Mouse (Mus musculus): ENCODE data around the gene Pop7. TPM values are rescaled to one million over a fixed set of nuclear protein-coding genes. Genes with fewer than 3 reads are reported as not detected.

The Pop7 gene
- polyA plus RNA-seq, 1 experiment from 2014 or later, result 74.7 TPM

DNA sequence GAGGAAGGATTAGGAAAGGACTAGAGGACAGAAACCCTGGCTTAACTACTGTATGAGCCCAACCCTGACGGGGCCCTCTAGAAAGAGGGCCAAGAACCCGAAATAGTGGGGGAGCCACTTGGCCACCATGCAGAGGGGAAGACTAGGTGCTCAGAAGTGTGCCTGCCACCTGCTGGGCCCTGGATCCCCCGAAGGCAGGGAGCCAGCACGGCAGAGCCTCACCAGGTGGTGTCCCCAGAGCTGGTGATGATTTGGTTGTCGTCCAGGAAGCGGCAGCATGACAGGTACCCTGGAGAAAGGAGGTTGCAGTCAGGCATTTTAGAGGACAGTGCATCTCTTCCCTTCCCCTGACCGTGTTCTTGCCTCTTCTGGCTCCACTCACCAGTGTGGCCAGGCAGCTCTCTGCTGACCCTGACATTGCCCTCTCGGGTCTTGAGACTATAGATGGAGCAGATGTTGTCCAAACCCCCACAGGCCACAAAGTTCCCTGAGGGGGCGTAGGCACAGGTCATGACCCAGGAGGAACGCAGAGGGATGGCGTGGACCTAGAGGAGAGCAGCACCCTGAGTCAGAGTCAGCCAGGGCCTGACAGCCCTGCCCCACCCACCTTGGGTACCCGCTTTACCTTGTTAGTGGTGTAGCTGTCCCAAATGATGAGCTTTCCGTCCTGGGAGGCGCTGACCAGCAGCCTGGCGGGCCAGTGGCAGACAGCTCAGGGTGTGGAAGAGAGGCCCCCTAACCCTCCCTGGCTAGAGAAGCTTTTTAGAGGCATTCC, 27.1 kb upstream of the Pop7 start:
- H3K9me3 ChIP-seq (ENCODE audit: control insufficient read depth, low read length), result no peaks in the 10 kb centered on the region
- no peak overlapping the region for H3K4me2 ChIP-seq (ENCODE audit: low read length)
- no peak overlapping the region for H3K27ac ChIP-seq (ENCODE audit: low read length)
- no peak for ATAC-seq
- H3K36me3 ChIP-seq (ENCODE audit: control insufficient read depth, insufficient read depth), result peaks cover 28% of the 10 kb centered on the region
- WGBS, result 75% methylated on average over 15 of the region's 15 CpGs
- H3K4me3 ChIP-seq (replicated peaks; ENCODE audit: low read length), result no peak overlapping the region
- peaks cover 20% of the 10 kb centered on the region for H3K4me1 ChIP-seq (replicated peaks; ENCODE audit: control insufficient read depth, insufficient read depth, low read length)
- no peak overlapping the region for H3K9ac ChIP-seq (replicated peaks; ENCODE audit: low read depth, low read length)
- H3K27me3 ChIP-seq (replicated peaks; ENCODE audit: control insufficient read depth, insufficient read depth, low read length), result no peaks in the 10 kb centered on the region

DNA sequence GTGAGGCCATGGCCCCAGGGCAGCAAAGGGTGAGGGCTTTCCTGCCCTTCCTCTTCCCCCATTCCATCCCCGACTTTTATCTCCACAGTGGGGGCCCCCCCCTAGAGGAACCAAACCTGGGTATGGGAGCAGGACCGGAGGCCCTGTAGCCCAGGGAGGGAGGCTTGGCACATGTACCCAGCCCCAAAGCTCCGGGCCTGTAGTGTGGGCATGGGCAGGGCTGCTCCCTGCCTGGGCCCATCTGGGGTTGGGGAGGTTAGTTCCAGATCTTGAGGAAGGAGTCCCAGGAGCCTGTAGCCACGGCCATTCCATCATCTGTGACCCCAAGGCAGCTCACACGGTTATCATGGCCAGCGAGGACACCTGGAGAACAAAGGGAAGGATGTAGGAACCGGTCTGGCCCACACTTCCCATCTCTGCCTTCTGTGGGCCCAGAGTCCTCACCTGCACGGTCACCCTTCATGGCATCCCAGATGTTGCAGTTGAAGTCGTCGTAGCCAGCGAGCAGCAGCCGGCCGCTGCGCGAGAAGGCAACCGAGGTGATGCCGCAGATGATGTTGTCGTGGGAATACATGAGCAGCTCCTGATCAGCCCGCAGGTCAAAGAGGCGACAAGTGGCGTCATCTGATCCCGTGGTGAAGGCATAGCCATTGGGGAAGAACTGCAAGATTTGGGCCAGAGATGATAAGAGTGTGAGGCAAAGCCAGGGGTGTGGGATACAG, 26.1 kb upstream of the Pop7 start:
- no peaks in the 10 kb centered on the region for H3K27me3 ChIP-seq (replicated peaks; ENCODE audit: control insufficient read depth, insufficient read depth, low read length)
- no peak overlapping the region for H3K4me2 ChIP-seq (ENCODE audit: low read length)
- no peak overlapping the region for H3K9ac ChIP-seq (replicated peaks; ENCODE audit: low read depth, low read length)
- no peak for ATAC-seq
- H3K4me1 ChIP-seq (replicated peaks; ENCODE audit: control insufficient read depth, insufficient read depth, low read length), result peaks cover 20% of the 10 kb centered on the region
- no peak overlapping the region for H3K4me3 ChIP-seq (replicated peaks; ENCODE audit: low read length)
- peaks cover 36% of the 10 kb centered on the region for H3K36me3 ChIP-seq (ENCODE audit: control insufficient read depth, insufficient read depth)
- H3K27ac ChIP-seq (ENCODE audit: low read length), result no peak overlapping the region
- H3K9me3 ChIP-seq (ENCODE audit: control insufficient read depth, low read length), result no peaks in the 10 kb centered on the region
- 83% methylated on average over 22 of the region's 22 CpGs for WGBS

DNA sequence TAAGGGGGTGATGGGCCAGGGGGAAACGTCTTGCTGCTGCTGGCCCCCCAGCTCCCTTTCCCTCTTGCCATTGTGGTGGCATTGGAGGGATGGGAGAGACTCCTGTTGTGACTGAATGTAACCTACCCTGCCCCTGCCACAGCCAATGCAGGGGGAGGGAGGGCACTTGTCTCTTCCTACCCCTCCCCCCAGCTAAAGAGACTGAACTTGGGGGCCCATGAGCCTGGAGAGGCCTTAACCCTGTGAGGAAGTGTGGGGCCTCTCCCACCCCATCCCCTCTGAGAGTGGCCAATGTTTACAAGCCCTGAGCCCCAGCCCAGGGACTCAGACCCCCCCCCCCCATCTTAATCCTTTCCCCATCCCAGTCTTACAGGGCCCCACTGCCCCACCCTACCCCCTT, 25.1 kb upstream of the Pop7 start:
- Histone ChIP-seq H3K9me3 (ENCODE audit: control insufficient read depth, low read length) (no peaks in the 10 kb centered on the region), H3K27ac (ENCODE audit: low read length) (peak overlapping the region; percentile 33; the same call in 1 of the 2 replicates), H3K27me3 (replicated peaks; ENCODE audit: control insufficient read depth, insufficient read depth, low read length) (no peaks in the 10 kb centered on the region), H3K36me3 (ENCODE audit: control insufficient read depth, insufficient read depth) (peaks cover 46% of the 10 kb centered on the region), H3K4me1 (replicated peaks; ENCODE audit: control insufficient read depth, insufficient read depth, low read length) (peaks cover 20% of the 10 kb centered on the region), H3K4me2 (ENCODE audit: low read length) (no peak overlapping the region), H3K9ac (replicated peaks; ENCODE audit: low read depth, low read length) (no peak overlapping the region), H3K4me3 (replicated peaks; ENCODE audit: low read length) (no peak overlapping the region)
- ATAC-seq, result no peak
- WGBS, result 43% methylated on average over 1 of the region's 1 CpGs

DNA sequence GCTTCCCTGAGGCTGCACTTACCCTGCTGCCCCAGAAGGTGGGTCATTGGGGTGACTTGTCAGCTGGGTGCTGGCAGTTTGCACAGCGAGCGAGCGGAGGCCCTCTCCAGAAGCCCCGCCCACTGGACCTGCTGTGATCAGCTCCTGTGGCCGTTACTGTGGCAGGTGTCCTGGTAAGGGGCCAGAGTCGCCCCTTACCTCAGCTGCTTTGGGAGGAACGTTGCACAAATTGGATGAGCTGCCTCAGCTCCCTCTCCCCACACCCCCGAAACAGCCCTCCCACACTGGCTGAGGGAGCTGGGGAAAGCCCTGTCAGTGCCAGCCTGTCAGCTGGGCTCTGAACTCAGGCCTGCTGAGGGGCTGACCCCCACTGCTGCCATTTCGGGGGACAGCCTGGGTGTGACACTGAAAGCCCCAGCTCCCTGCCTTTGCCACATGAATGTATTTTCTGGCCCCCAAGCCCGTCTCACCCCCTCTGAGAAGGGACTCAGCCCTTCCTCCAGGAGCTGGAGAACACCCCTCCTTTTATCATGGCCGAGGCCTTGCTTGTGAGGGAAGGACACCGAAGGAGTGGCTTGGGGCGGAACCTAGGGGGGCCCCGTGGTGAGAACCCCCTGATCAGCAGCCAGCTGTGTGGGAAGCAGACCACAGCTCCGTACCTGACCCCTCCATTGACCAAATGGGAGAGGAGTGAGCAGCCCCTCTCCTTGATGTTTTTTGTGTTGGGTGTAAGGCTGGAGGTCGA, 24.0 kb upstream of the Pop7 start:
- H3K36me3 ChIP-seq (ENCODE audit: control insufficient read depth, insufficient read depth), result peaks cover 46% of the 10 kb centered on the region

DNA sequence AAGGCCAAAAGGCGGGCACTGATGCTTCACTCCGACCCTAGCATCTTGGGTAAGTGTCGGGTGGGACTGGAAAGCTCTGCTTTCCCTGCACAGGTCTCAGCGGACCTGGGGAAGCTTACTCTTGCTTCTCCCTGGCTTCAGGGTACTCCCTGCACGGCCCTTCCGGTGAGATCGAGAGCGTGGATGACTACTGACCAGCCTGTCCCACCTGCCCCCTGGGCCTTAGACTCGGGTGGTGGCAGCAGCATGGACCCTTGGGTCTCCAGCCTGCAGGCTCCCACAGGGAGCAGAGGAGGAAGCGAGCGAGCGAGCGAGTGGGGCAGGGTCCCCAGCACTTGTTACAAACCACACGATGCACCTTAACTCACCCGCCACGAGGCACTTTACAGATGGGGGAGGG, 23.2 kb upstream of the Pop7 start:
- Histone ChIP-seq H3K9ac (replicated peaks; ENCODE audit: low read depth, low read length) (no peak overlapping the region), H3K36me3 (ENCODE audit: control insufficient read depth, insufficient read depth) (peaks cover 48% of the 10 kb centered on the region), H3K27ac (ENCODE audit: low read length) (peak overlapping the region; percentile 33; the same call in 1 of the 2 replicates), H3K4me1 (replicated peaks; ENCODE audit: control insufficient read depth, insufficient read depth, low read length) (peaks cover 18% of the 10 kb centered on the region), H3K4me2 (ENCODE audit: low read length) (no peak overlapping the region), H3K9me3 (ENCODE audit: control insufficient read depth, low read length) (no peaks in the 10 kb centered on the region), H3K27me3 (replicated peaks; ENCODE audit: control insufficient read depth, insufficient read depth, low read length) (no peaks in the 10 kb centered on the region), H3K4me3 (replicated peaks; ENCODE audit: low read length) (no peak overlapping the region)
- no peak for ATAC-seq
- 76% methylated on average over 16 of the region's 16 CpGs for WGBS

More for the DNA sequence above, 24.0 kb upstream of the Pop7 start:
- no peaks in the 10 kb centered on the region for H3K27me3 ChIP-seq (replicated peaks; ENCODE audit: control insufficient read depth, insufficient read depth, low read length)
- no peak for ATAC-seq
- H3K4me2 ChIP-seq (ENCODE audit: low read length), result no peak overlapping the region
- no peaks in the 10 kb centered on the region for H3K9me3 ChIP-seq (ENCODE audit: control insufficient read depth, low read length)
- H3K4me1 ChIP-seq (replicated peaks; ENCODE audit: control insufficient read depth, insufficient read depth, low read length), result peaks cover 20% of the 10 kb centered on the region
- 28% methylated on average over 16 of the region's 16 CpGs for WGBS
- H3K4me3 ChIP-seq (replicated peaks; ENCODE audit: low read length), result no peak overlapping the region
- peak overlapping the region; percentile 50 for H3K27ac ChIP-seq (ENCODE audit: low read length)
- no peak overlapping the region for H3K9ac ChIP-seq (replicated peaks; ENCODE audit: low read depth, low read length)

DNA sequence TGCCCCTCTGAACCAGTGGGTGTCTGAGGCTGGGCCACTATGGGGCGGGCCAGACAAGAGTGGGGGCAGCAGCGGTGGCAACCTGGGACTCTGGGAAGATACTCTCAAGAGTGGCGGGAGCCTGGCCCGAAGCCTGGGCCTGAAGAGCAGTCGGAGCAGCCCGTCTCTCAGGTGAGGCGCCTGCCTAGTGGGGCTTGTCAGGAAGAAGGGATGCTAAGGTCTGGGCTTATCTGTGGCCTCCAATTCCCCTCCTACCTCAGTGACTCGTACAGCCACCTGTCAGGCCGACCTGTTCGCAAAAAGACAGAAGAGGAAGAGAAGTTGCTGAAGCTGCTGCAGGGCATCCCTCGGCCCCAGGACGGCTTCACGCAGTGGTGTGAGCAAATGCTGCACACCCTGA, 22.4 kb upstream of the Pop7 start:
- H3K4me2 ChIP-seq (ENCODE audit: low read length), result no peak overlapping the region
- H3K36me3 ChIP-seq (ENCODE audit: control insufficient read depth, insufficient read depth), result peaks cover 48% of the 10 kb centered on the region
- WGBS, result 91% methylated on average over 13 of the region's 13 CpGs
- no peak overlapping the region for H3K9ac ChIP-seq (replicated peaks; ENCODE audit: low read depth, low read length)
- H3K4me1 ChIP-seq (replicated peaks; ENCODE audit: control insufficient read depth, insufficient read depth, low read length), result peaks cover 10% of the 10 kb centered on the region
- no peaks in the 10 kb centered on the region for H3K27me3 ChIP-seq (replicated peaks; ENCODE audit: control insufficient read depth, insufficient read depth, low read length)
- ATAC-seq, result no peak
- H3K27ac ChIP-seq (ENCODE audit: low read length), result no peak overlapping the region
- H3K9me3 ChIP-seq (ENCODE audit: control insufficient read depth, low read length), result no peaks in the 10 kb centered on the region
- H3K4me3 ChIP-seq (replicated peaks; ENCODE audit: low read length), result no peak overlapping the region

DNA sequence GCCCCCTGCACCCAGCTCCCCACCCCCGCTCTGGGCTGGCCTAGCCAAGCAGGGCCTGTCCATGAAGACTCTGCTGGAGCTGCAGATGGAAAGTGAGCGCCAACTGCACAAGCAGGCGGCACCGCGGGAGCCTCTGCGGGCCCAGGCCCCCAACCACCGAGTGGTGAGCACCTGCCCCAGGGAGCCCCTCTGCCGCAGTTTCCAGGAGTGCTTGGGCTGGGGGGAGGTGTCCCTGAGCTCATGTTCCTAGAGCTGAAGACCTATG, 21.9 kb upstream of the Pop7 start:
- Histone ChIP-seq H3K4me3 (replicated peaks; ENCODE audit: low read length) (no peak overlapping the region), H3K4me2 (ENCODE audit: low read length) (no peak overlapping the region), H3K27me3 (replicated peaks; ENCODE audit: control insufficient read depth, insufficient read depth, low read length) (no peaks in the 10 kb centered on the region), H3K27ac (ENCODE audit: low read length) (no peak overlapping the region), H3K9me3 (ENCODE audit: control insufficient read depth, low read length) (no peaks in the 10 kb centered on the region), H3K9ac (replicated peaks; ENCODE audit: low read depth, low read length) (no peak overlapping the region), H3K4me1 (replicated peaks; ENCODE audit: control insufficient read depth, insufficient read depth, low read length) (peaks cover 6% of the 10 kb centered on the region), H3K36me3 (ENCODE audit: control insufficient read depth, insufficient read depth) (peaks cover 44% of the 10 kb centered on the region)
- no peak for ATAC-seq
- WGBS, result 86% methylated on average over 8 of the region's 8 CpGs

DNA sequence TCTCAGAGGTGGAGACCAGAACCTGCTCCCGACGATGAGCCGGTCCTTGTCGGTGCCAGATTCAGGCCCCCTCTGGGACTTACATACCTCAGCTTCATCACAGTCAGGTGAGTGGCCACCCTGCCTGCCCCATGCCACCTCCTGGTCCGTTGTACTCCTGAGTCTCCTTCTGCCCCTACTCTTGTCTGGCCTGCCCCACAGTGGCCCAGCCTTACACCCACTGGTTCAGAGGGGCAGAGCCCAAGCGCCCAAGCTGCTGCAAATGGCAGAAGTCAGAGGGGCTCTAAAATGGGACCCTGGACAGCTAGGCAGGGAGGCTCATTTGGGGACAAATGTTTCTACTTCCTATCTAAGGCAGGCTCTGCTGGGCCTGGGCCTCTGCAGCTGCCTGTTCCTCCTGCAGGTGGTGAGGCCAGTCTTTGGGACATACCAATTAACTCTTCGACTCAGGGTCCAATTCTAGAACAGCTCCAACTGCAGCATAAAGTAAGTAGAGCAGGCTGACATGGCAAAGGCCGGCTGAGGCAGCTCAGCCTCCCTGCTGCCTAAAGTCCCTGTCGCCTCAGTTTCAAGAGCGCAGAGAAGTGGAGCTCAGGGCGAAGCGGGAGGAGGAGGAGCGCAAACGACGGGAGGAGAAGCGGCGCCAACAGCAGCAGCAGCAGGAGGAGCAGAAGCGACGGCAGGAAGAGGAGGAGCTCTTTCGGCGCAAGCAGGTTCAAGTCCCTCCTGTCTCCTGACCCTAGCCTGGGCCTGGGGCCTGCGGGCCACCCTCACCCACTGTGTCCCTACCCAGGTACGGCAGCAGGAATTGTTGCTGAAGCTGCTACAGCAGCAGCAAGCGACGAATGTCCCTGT, 21.3 kb upstream of the Pop7 start:
- Histone ChIP-seq H3K4me3 (replicated peaks; ENCODE audit: low read length) (no peak overlapping the region), H3K36me3 (ENCODE audit: control insufficient read depth, insufficient read depth) (peaks cover 39% of the 10 kb centered on the region), H3K9me3 (ENCODE audit: control insufficient read depth, low read length) (no peaks in the 10 kb centered on the region), H3K9ac (replicated peaks; ENCODE audit: low read depth, low read length) (no peak overlapping the region), H3K4me2 (ENCODE audit: low read length) (no peak overlapping the region), H3K27me3 (replicated peaks; ENCODE audit: control insufficient read depth, insufficient read depth, low read length) (no peaks in the 10 kb centered on the region), H3K27ac (ENCODE audit: low read length) (no peak overlapping the region), H3K4me1 (replicated peaks; ENCODE audit: control insufficient read depth, insufficient read depth, low read length) (peaks cover 5% of the 10 kb centered on the region; the same call in 1 of the 2 replicates)
- WGBS, result 83% methylated on average over 25 of the region's 25 CpGs
- ATAC-seq, result no peak
